Mouse (Mus musculus): ENCODE measurements at regions not wholly inside any gene's neighbourhood (a gene's known extent, or its start where the extent isn't known, plus 50 kb on each side); places are given as distances from the start of the nearest gene placed in this dataset.

DNA sequence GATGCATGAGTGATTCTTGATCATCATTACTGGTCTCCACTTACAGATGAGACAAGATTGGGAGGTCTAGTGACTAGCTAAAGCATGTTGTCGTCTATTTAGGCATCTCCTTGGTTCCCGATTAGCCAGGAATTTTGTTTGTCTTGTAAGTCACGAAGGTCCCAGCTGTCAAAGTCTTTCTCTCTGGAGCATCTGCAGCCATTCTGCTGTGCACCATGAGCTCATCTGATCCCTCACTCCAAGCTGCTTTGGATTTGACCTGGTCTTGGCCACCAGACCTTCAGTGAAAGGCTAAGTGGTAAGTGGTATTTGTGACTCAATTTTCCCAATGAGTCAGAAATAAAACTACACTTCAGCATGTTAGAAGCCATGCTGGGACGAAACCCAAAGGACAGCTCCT, 53.3 kb upstream of the Creb5 start:
- 70% methylated on average over 4 of the region's 4 CpGs for WGBS
- no peak for ATAC-seq
- H3K4me3 ChIP-seq (ENCODE audit: low read depth, low read length), result no peak overlapping the region

GRCm38 (mm10) chr6:53232616-53233015, 54.5 kb upstream of the Creb5 start:
- H3K4me2 ChIP-seq (ENCODE audit: low read length), result no peak overlapping the region
- no peak overlapping the region for H3K27ac ChIP-seq (ENCODE audit: low read length)
- peak; percentile 66; the same call in 1 of the 2 replicates for ATAC-seq
- no peaks in the 10 kb centered on the region; the same call in 1 of the 2 replicates for H3K4me1 ChIP-seq (ENCODE audit: control insufficient read depth, insufficient read depth, low read length)
- H3K4me3 ChIP-seq (ENCODE audit: low read depth, low read length), result no peak overlapping the region
- no peaks in the 10 kb centered on the region for H3K9me3 ChIP-seq (replicated peaks; ENCODE audit: control insufficient read depth, low read length, poor library complexity, severe bottlenecking)
- H3K27me3 ChIP-seq (ENCODE audit: control insufficient read depth, insufficient read depth, low read depth, low read length), result no peaks in the 10 kb centered on the region
- H3K36me3 ChIP-seq (ENCODE audit: control insufficient read depth, insufficient read depth, low read length), result no peaks in the 10 kb centered on the region
- no peak overlapping the region for H3K9ac ChIP-seq (ENCODE audit: low read depth, low read length)
- WGBS, result 25% methylated on average over 5 of the region's 5 CpGs

More for the DNA sequence above, 53.3 kb upstream of the Creb5 start:
- H3K4me2 ChIP-seq (ENCODE audit: low read length), result no peak overlapping the region
- no peaks in the 10 kb centered on the region for H3K27me3 ChIP-seq (ENCODE audit: control insufficient read depth, insufficient read depth, low read depth, low read length)
- no peaks in the 10 kb centered on the region for H3K36me3 ChIP-seq (ENCODE audit: control insufficient read depth, insufficient read depth, low read length)
- H3K4me1 ChIP-seq (ENCODE audit: control insufficient read depth, insufficient read depth, low read length), result no peaks in the 10 kb centered on the region; the same call in 1 of the 2 replicates
- H3K27ac ChIP-seq (ENCODE audit: low read length), result no peak overlapping the region
- H3K9ac ChIP-seq (ENCODE audit: low read depth, low read length), result no peak overlapping the region
- no peaks in the 10 kb centered on the region for H3K9me3 ChIP-seq (replicated peaks; ENCODE audit: control insufficient read depth, low read length, poor library complexity, severe bottlenecking)

DNA sequence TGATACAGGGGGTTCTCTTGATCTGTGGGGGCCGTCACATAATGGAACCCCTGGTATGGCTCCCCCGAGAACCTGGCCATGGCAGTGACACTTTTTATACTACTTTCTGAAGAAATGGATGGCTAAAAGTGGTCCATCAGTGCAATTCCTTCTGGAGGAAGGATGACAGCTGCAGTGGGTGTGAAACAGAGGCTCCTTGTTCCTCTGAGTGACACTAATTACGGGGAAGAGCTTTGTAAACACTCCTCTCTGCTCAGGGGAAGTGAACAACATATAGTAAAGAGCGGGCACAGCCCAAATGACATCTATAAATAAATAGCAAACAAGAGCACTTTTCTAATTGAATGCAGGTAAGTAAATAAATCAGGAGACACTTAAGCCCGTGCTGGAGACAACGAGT, 57.7 kb upstream of the Creb5 start:
- Histone ChIP-seq H3K27me3 (ENCODE audit: control insufficient read depth, insufficient read depth, low read depth, low read length) (no peaks in the 10 kb centered on the region), H3K36me3 (ENCODE audit: control insufficient read depth, insufficient read depth, low read length) (no peaks in the 10 kb centered on the region), H3K4me2 (ENCODE audit: low read length) (no peak overlapping the region), H3K4me3 (ENCODE audit: low read depth, low read length) (no peak overlapping the region), H3K9me3 (replicated peaks; ENCODE audit: control insufficient read depth, low read length, poor library complexity, severe bottlenecking) (no peaks in the 10 kb centered on the region), H3K27ac (ENCODE audit: low read length) (no peak overlapping the region), H3K9ac (ENCODE audit: low read depth, low read length) (no peak overlapping the region), H3K4me1 (ENCODE audit: control insufficient read depth, insufficient read depth, low read length) (no peaks in the 10 kb centered on the region; the same call in 1 of the 2 replicates)
- ATAC-seq, result no peak
- WGBS, result 65% methylated on average over 6 of the region's 6 CpGs

GRCm38 (mm10) chr6:53222104-53222503, 65.0 kb upstream of the Creb5 start:
- no peak for ATAC-seq
- H3K27me3 ChIP-seq (ENCODE audit: control insufficient read depth, insufficient read depth, low read depth, low read length), result no peaks in the 10 kb centered on the region
- H3K9ac ChIP-seq (ENCODE audit: low read depth, low read length), result no peak overlapping the region
- WGBS, result 34% methylated on average over 8 of the region's 8 CpGs
- no peak overlapping the region for H3K27ac ChIP-seq (ENCODE audit: low read length)
- H3K9me3 ChIP-seq (replicated peaks; ENCODE audit: control insufficient read depth, low read length, poor library complexity, severe bottlenecking), result no peaks in the 10 kb centered on the region
- no peaks in the 10 kb centered on the region for H3K36me3 ChIP-seq (ENCODE audit: control insufficient read depth, insufficient read depth, low read length)
- peaks cover 7% of the 10 kb centered on the region for H3K4me1 ChIP-seq (ENCODE audit: control insufficient read depth, insufficient read depth, low read length)
- H3K4me2 ChIP-seq (ENCODE audit: low read length), result no peak overlapping the region
- no peak overlapping the region for H3K4me3 ChIP-seq (ENCODE audit: low read depth, low read length)

DNA sequence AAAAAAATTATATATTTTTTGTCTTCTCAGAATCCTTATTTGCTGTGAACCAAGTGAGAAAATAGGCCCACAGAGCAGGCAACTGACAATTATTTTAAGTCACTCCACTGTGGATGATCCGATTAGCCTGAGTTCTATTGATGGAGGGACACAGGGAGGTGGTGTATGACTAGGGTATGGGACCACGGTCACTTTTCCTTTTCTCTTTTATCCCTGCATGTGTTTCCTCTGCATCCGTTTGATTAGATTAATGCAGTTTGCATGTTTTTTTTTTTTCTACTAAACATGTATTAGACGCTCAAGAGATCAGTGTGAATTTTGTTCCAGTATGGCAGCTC, 65.4 kb upstream of the Creb5 start:
- 20% methylated on average over 4 of the region's 4 CpGs for WGBS
- H3K4me2 ChIP-seq (ENCODE audit: low read length), result no peak overlapping the region
- H3K27me3 ChIP-seq (ENCODE audit: control insufficient read depth, insufficient read depth, low read depth, low read length), result no peaks in the 10 kb centered on the region
- no peak overlapping the region for H3K27ac ChIP-seq (ENCODE audit: low read length)
- H3K4me1 ChIP-seq (ENCODE audit: control insufficient read depth, insufficient read depth, low read length), result peaks cover 7% of the 10 kb centered on the region
- ATAC-seq, result no peak
- H3K36me3 ChIP-seq (ENCODE audit: control insufficient read depth, insufficient read depth, low read length), result no peaks in the 10 kb centered on the region
- H3K4me3 ChIP-seq (ENCODE audit: low read depth, low read length), result no peak overlapping the region
- no peak overlapping the region for H3K9ac ChIP-seq (ENCODE audit: low read depth, low read length)
- no peaks in the 10 kb centered on the region for H3K9me3 ChIP-seq (replicated peaks; ENCODE audit: control insufficient read depth, low read length, poor library complexity, severe bottlenecking)

DNA sequence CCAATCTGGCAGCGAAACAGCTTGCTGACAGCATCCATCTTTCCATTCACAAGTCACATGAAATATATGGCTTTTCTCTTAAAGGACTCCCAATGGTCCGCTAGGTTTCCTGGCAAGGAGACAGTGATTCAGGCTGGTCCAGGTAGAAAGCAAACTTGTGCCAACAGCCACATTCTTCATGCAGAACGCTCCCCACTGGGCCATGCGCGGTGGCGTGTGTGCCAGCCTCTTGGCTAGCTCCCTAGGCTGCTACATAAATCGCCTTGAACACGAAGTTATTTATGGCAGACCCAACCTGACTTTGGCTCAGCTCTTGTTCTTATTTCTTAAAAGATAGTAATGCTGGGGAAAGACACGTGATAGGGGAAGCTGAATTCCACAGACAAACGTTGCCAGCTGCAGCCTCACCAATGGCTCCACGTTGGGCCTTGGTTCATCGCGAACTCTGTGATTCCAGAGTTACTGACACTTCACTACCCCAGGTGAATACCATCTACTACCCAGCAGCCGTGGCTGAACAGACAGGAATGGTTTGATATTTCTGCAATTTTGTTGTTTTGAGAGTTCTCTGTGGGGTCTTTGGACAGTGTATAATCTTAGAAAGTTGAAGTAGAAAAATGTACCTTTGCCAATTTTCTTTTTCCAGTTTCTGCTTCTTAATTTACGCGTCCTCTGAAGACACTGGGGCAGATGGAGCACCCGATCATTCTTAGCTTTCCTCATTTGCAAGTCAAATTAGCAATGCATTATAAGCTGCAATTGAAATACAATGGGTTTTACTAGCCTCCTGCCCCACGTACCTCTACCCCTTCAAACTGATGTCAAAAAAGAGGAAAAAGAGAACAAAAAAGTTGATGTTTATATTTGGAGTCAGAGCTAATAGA, 66.0 kb upstream of the Creb5 start:
- Histone ChIP-seq H3K9me3 (replicated peaks; ENCODE audit: control insufficient read depth, low read length, poor library complexity, severe bottlenecking) (no peaks in the 10 kb centered on the region), H3K9ac (ENCODE audit: low read depth, low read length) (no peak overlapping the region), H3K36me3 (ENCODE audit: control insufficient read depth, insufficient read depth, low read length) (no peaks in the 10 kb centered on the region), H3K27me3 (ENCODE audit: control insufficient read depth, insufficient read depth, low read depth, low read length) (no peaks in the 10 kb centered on the region), H3K4me2 (ENCODE audit: low read length) (no peak overlapping the region), H3K27ac (ENCODE audit: low read length) (no peak overlapping the region), H3K4me3 (ENCODE audit: low read depth, low read length) (no peak overlapping the region), H3K4me1 (ENCODE audit: control insufficient read depth, insufficient read depth, low read length) (peaks cover 7% of the 10 kb centered on the region)
- 37% methylated on average over 18 of the region's 18 CpGs for WGBS
- no peak for ATAC-seq

DNA sequence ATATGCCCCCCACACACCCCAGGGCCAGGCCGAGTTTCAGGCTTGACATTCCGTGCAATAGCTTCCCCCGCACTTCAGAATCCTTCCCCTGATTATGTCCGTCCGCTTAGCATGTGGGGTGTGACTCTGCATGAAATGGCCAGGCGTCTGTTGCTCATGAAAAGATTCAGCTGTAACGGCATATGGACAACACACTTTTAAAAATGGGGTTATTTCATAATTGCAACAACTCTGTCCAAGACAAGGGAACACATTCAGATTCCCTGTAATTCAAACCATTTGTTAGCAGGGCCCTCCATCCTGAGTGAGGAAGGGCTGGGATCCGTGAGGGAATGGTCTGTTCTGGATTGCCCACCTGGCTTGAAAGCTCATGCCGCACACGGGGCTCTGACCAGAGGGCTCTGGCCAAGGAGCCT, 68.2 kb upstream of the Creb5 start:
- WGBS, result 61% methylated on average over 10 of the region's 10 CpGs
- no peak overlapping the region for H3K9ac ChIP-seq (ENCODE audit: low read depth, low read length)
- no peak overlapping the region for H3K4me3 ChIP-seq (ENCODE audit: low read depth, low read length)
- H3K4me2 ChIP-seq (ENCODE audit: low read length), result no peak overlapping the region
- peaks cover 7% of the 10 kb centered on the region for H3K4me1 ChIP-seq (ENCODE audit: control insufficient read depth, insufficient read depth, low read length)
- no peaks in the 10 kb centered on the region for H3K36me3 ChIP-seq (ENCODE audit: control insufficient read depth, insufficient read depth, low read length)
- H3K27ac ChIP-seq (ENCODE audit: low read length), result no peak overlapping the region
- no peaks in the 10 kb centered on the region for H3K27me3 ChIP-seq (ENCODE audit: control insufficient read depth, insufficient read depth, low read depth, low read length)
- ATAC-seq, result no peak
- H3K9me3 ChIP-seq (replicated peaks; ENCODE audit: control insufficient read depth, low read length, poor library complexity, severe bottlenecking), result no peaks in the 10 kb centered on the region

DNA sequence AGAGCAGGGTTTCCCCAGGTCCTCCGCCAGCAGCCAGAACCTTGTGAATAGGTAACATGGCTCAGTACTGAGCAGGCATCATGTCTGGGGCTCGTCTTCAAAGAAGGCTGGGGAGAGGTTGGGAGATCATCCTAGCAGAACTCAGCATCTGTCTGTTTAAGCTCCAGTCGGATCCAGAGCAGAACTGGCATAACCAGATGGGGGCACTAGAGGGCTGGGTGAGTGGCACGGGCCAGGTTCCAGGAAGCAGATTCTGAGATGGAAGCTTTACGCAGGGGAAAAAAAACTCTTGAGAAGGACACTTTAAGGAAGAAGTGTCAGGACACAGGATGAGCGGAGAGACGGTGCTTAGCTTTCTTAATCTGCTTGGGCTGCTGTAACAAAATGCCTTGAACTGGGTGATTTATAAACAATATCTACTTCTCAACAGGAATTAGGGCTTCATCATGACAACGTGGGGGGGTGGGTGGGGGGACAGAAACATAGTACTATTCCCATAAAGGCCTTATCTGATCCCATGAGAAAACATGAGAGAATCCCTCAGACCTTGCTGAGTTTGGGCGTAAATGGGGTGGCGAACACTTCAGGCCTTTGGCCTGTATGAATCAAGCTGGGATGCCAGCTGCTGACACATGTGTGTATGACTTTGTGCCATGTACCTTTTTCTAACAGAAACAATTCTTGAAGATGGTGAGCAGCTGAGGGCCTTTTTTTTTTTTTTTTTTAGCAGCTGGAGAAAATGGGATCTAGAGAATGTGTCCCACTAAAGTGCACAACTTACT, 69.6 kb upstream of the Creb5 start:
- H3K4me3 ChIP-seq (ENCODE audit: low read depth, low read length), result no peak overlapping the region
- H3K27ac ChIP-seq (ENCODE audit: low read length), result no peak overlapping the region
- no peaks in the 10 kb centered on the region for H3K36me3 ChIP-seq (ENCODE audit: control insufficient read depth, insufficient read depth, low read length)
- no peak for ATAC-seq
- H3K4me1 ChIP-seq (ENCODE audit: control insufficient read depth, insufficient read depth, low read length), result peaks cover 7% of the 10 kb centered on the region
- no peak overlapping the region for H3K9ac ChIP-seq (ENCODE audit: low read depth, low read length)
- no peaks in the 10 kb centered on the region for H3K9me3 ChIP-seq (replicated peaks; ENCODE audit: control insufficient read depth, low read length, poor library complexity, severe bottlenecking)
- H3K27me3 ChIP-seq (ENCODE audit: control insufficient read depth, insufficient read depth, low read depth, low read length), result no peaks in the 10 kb centered on the region
- WGBS, result 57% methylated on average over 10 of the region's 10 CpGs
- no peak overlapping the region for H3K4me2 ChIP-seq (ENCODE audit: low read length)

DNA sequence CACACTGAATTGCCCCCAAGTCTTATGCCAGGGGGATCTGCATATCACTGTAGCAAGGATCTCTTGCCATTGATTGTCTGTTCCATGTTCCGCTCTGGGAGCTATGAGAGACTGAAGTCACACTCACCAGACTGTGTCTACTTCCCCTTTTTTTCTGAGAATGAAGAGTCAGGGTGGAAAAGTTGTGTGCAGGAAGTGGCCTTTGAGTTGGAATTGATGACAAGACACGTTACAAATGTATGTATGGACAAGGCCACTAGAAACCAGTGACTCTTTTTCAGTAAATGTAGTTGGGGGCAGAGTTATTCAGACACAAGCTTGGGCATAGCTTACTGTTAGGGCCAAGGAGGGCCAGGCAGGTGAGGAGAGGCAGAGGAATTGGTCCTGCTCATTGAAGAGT, 70.4 kb upstream of the Creb5 start:
- H3K4me1 ChIP-seq (ENCODE audit: control insufficient read depth, insufficient read depth, low read length), result peaks cover 7% of the 10 kb centered on the region
- H3K36me3 ChIP-seq (ENCODE audit: control insufficient read depth, insufficient read depth, low read length), result no peaks in the 10 kb centered on the region
- no peak overlapping the region for H3K27ac ChIP-seq (ENCODE audit: low read length)
- H3K9ac ChIP-seq (ENCODE audit: low read depth, low read length), result no peak overlapping the region
- WGBS, result 80% methylated on average over 2 of the region's 2 CpGs
- no peaks in the 10 kb centered on the region for H3K9me3 ChIP-seq (replicated peaks; ENCODE audit: control insufficient read depth, low read length, poor library complexity, severe bottlenecking)
- no peaks in the 10 kb centered on the region for H3K27me3 ChIP-seq (ENCODE audit: control insufficient read depth, insufficient read depth, low read depth, low read length)
- ATAC-seq, result no peak
- no peak overlapping the region for H3K4me2 ChIP-seq (ENCODE audit: low read length)
- H3K4me3 ChIP-seq (ENCODE audit: low read depth, low read length), result no peak overlapping the region
